Mouse (Mus musculus) gastrocnemius, adult 8-10 months (tissue): Measurements from ENCODE around the gene Ube2g2. TPM values are rescaled to one million over a fixed set of nuclear protein-coding genes. Genes with fewer than 3 reads are reported as not detected.

ENCODE experiments used
- microRNA-seq: library from miRNA; unstranded; fragments of <30 nt; microRNA quantifications from one replicate; pipeline ENCODE4 v1.2.0, GENCODE M21; 2022
- total RNA-seq, 4 experiments: library from RNA; stranded (reverse); gene quantifications; 2 replicates each; pipeline ENCODE4 v1.2.4; 2022

The Ube2g2 gene
- total RNA-seq, 4 experiments from 2014 or later = 81.6 to 141 (median 104) TPM

Small RNAs within 50 kb of the gene (microRNA-seq; reads per million reads assigned to microRNA genes)
- 23.3 reads per million, percentile 23 among the genes with 10 or more reads in this experiment for gene Mir1930

Other genes starting within 250 kb of the Ube2g2 start
- 1 to 10 TPM; 3.1 to 7.2 (median 6.2) TPM for gene Adarb1, start 204.0 kb upstream of the Ube2g2 start, total RNA-seq
- gene Fam207a, start 106.5 kb upstream of the Ube2g2 start, total RNA-seq = 1 to 10 TPM; 4.4 to 7.3 (median 5.9) TPM
- under 1 TPM; 0.48 to 0.99 (median 0.88) TPM for gene Itgb2, start 92.0 kb upstream of the Ube2g2 start, total RNA-seq
- 10 to 100 TPM; 15.4 to 30.1 (median 25.8) TPM for gene Pttg1ip, start 40.6 kb upstream of the Ube2g2 start, total RNA-seq
- gene Sumo3, start 16.2 kb upstream of the Ube2g2 start, total RNA-seq = 10 to 100 TPM; 38.7 to 59.9 (median 41.6) TPM
- 10 to 100 TPM in 2 of 4 experiments, 1 to 10 TPM in 2; 5.7 to 18.3 (median 11.6) TPM for gene Gm49325, start 16.1 kb upstream of the Ube2g2 start, total RNA-seq
- gene Tspear, start 64.3 kb downstream of the Ube2g2 start, total RNA-seq = not detected
- not detected for gene Gm19402, start 68.5 kb downstream of the Ube2g2 start, total RNA-seq
- gene Gm9508, start 75.0 kb downstream of the Ube2g2 start, total RNA-seq = not detected
- gene Gm10272, start 84.4 kb downstream of the Ube2g2 start, total RNA-seq = not detected
- not detected for gene Gm10024, start 89.2 kb downstream of the Ube2g2 start, total RNA-seq
- gene Gm10142, start 93.5 kb downstream of the Ube2g2 start, total RNA-seq = not detected
- gene Krtap12-1, start 98.3 kb downstream of the Ube2g2 start, total RNA-seq = not detected
- not detected for gene Gm10100, start 104.2 kb downstream of the Ube2g2 start, total RNA-seq
- not detected for gene Gm18596, start 120.4 kb downstream of the Ube2g2 start, total RNA-seq
- not detected for gene Gm9736, start 129.1 kb downstream of the Ube2g2 start, total RNA-seq
- gene Gm3233, start 137.4 kb downstream of the Ube2g2 start, total RNA-seq = not detected
- gene Gm3238, start 149.1 kb downstream of the Ube2g2 start, total RNA-seq = not detected
- not detected for gene Gm7138, start 154.7 kb downstream of the Ube2g2 start, total RNA-seq
- not detected for gene Gm3250, start 160.3 kb downstream of the Ube2g2 start, total RNA-seq
- not detected for gene Gm7137, start 165.9 kb downstream of the Ube2g2 start, total RNA-seq
- not detected for gene Gm9639, start 172.8 kb downstream of the Ube2g2 start, total RNA-seq
- not detected for gene Gm19668, start 176.9 kb downstream of the Ube2g2 start, total RNA-seq
- gene Gm9507, start 189.6 kb downstream of the Ube2g2 start, total RNA-seq = not detected
- not detected for gene Gm2696, start 192.4 kb downstream of the Ube2g2 start, total RNA-seq
- not detected for gene Krtap10-4, start 204.8 kb downstream of the Ube2g2 start, total RNA-seq
- gene Krtap10-10, start 213.7 kb downstream of the Ube2g2 start, total RNA-seq = not detected
- not detected for gene Gm36176, start 224.5 kb downstream of the Ube2g2 start, total RNA-seq
- gene Gm10318, start 230.6 kb downstream of the Ube2g2 start, total RNA-seq = not detected
- not detected for gene Gm3285, start 239.7 kb downstream of the Ube2g2 start, total RNA-seq